Mouse (Mus musculus) hindbrain, postnatal 0 days (tissue): ENCODE results near the gene Pcolce. TPM values are rescaled to one million over a fixed set of nuclear protein-coding genes. Genes with fewer than 3 reads are reported as not detected.

Source experiments
- ATAC-seq: fragments of 200-750 bp; cut with Nextera tagmentation; 2 replicates; pipeline ENCODE4 v1.8.0; 2017; ENCODE audit warnings: mild to moderate bottlenecking, moderate TSS enrichment, moderate library complexity
- DNase-seq: peaks from one replicate; pipeline ENCODE4 v3.0.0-alpha.2; 2015; ENCODE audit warnings: low spot score
- H3K27ac ChIP-seq: fragments of 300-500 bp; sonication (generic); 2 replicates; pipeline ENCODE4 v1.5.1; 2014; ENCODE audit warnings: mild to moderate bottlenecking
- H3K27me3 ChIP-seq: fragments of 300-500 bp; sonication (generic); 2 replicates; pipeline ENCODE4 v1.6.1; 2014; ENCODE audit warnings: low read length, mixed read lengths; ENCODE audit not compliant: insufficient read depth
- H3K36me3 ChIP-seq: fragments of 300-500 bp; sonication (generic); 2 replicates; pipeline ENCODE4 v1.6.1; 2014; ENCODE audit warnings: low read length, mixed read lengths; ENCODE audit not compliant: insufficient read depth
- H3K4me1 ChIP-seq: fragments of 300-500 bp; sonication (generic); 2 replicates; pipeline ENCODE4 v1.6.1; 2014; ENCODE audit warnings: antibody characterized with exemption, low read length, mixed read lengths; ENCODE audit not compliant: insufficient read depth
- H3K4me2 ChIP-seq: fragments of 300-500 bp; sonication (generic); 2 replicates; pipeline ENCODE4 v1.6.1; 2014; ENCODE audit warnings: low read depth, mild to moderate bottlenecking, low read length, moderate library complexity, mixed read lengths
- H3K4me3 ChIP-seq: fragments of 300-500 bp; sonication (generic); 2 replicates; pipeline ENCODE4 v1.5.1; 2014; ENCODE audit warnings: low read length
- H3K9ac ChIP-seq: fragments of 300-500 bp; sonication (generic); replicated peaks from 2 replicates; pipeline ENCODE4 v1.6.1; 2014; ENCODE audit warnings: mild to moderate bottlenecking, low read length, moderate library complexity, mixed read lengths
- H3K9me3 ChIP-seq: fragments of 300-500 bp; sonication (generic); 2 replicates; pipeline ENCODE4 v1.6.1; 2016; ENCODE audit warnings: low read length, mixed read lengths
- CTCF ChIP-seq: IDR thresholded peaks from 2 replicates; pipeline ENCODE4 v1.5.1; 2016; ENCODE audit warnings: antibody characterized with exemption, control low read depth, low read depth
- WGBS: fragments of 180-500 bp; shearing (Covaris S2); extraction: QIAGEN DNeasy Blood & Tissue Kit; methylation state at CpG from one replicate; pipeline ENCODE4 v1.1.7; 2014; 5-methylcytosine and 5-hydroxymethylcytosine counted together
- polyA plus RNA-seq: library from polyadenylated mRNA; unstranded; fragments of >200 nt; fragmentation: Nextera tagmentation; extraction: Ambion mirVana; gene quantifications from 2 replicates; pipeline ENCODE4 v1.2.1, GENCODE M21; 2015
- total RNA-seq: library from RNA; depleted of rRNA; stranded (reverse); fragments of >200 nt; gene quantifications from 2 replicates; pipeline ENCODE4 v1.2.3, GENCODE M21; 2014

Gene Pcolce
- total and polyA plus RNA-seq, 2 experiments from 2014 or later = 22.0 to 26.2 TPM

- DNase-seq = no peak
- Histone ChIP-seq H3K4me3 (no peak overlapping the region), H3K27ac (peak overlapping the region; percentile 11; the same call in 1 of the 2 replicates)
Observed at GRCm38 (mm10) chr5:137649669-137650571, 36.3 kb upstream of the Pcolce start.

GRCm38 (mm10) chr5:137649251-137649650 lies 35.7 kb upstream of the Pcolce start:
- H3K27me3 ChIP-seq = peaks cover 17% of the 10 kb centered on the region
- peak overlapping the region; percentile 11; the same call in 1 of the 2 replicates for H3K27ac ChIP-seq
- H3K4me2 ChIP-seq = no peak overlapping the region
- TF ChIP-seq CTCF = no peak
- ATAC-seq = no peak
- peaks cover 5% of the 10 kb centered on the region; the same call in 1 of the 2 replicates for H3K4me1 ChIP-seq
- 26% methylated on average over 4 of the region's 4 CpGs for WGBS
- no peak for DNase-seq
- no peak overlapping the region for H3K9ac ChIP-seq
- H3K4me3 ChIP-seq = no peak overlapping the region
- peaks cover 7% of the 10 kb centered on the region; the same call in 1 of the 2 replicates for H3K36me3 ChIP-seq
- H3K9me3 ChIP-seq = no peaks in the 10 kb centered on the region

More at GRCm38 (mm10) chr5:137649669-137650571, 36.3 kb upstream of the Pcolce start:
- no peak for ATAC-seq
- 23% methylated on average over 18 of the region's 18 CpGs for WGBS
- H3K9me3 ChIP-seq = no peaks in the 10 kb centered on the region
- H3K9ac ChIP-seq = no peak overlapping the region
- no peak for TF ChIP-seq CTCF
- peaks cover 7% of the 10 kb centered on the region; the same call in 1 of the 2 replicates for H3K36me3 ChIP-seq
- H3K27me3 ChIP-seq = peaks cover 16% of the 10 kb centered on the region
- peak overlapping the region; percentile 24; the same call in 1 of the 2 replicates for H3K4me2 ChIP-seq
- H3K4me1 ChIP-seq = peaks cover 4% of the 10 kb centered on the region; the same call in 1 of the 2 replicates

- DNase-seq (peak; percentile 61), ATAC-seq (peak; percentile 63; the same call in 1 of the 2 replicates)
- peaks cover 17% of the 10 kb centered on the region for H3K27me3 ChIP-seq
- no peak for TF ChIP-seq CTCF
- WGBS = 75% methylated on average over 9 of the region's 9 CpGs
- H3K36me3 ChIP-seq = peaks cover 7% of the 10 kb centered on the region; the same call in 1 of the 2 replicates
- no peak overlapping the region; the same call in 1 of the 2 replicates for H3K27ac ChIP-seq
- no peak overlapping the region for H3K4me2 ChIP-seq
- H3K9me3 ChIP-seq = no peaks in the 10 kb centered on the region
- no peak overlapping the region for H3K4me3 ChIP-seq
- H3K4me1 ChIP-seq = peaks cover 5% of the 10 kb centered on the region; the same call in 1 of the 2 replicates
- H3K9ac ChIP-seq = no peak overlapping the region
Observed at GRCm38 (mm10) chr5:137647827-137648601, 34.4 kb upstream of the Pcolce start.

- Histone ChIP-seq H3K36me3 (no peaks in the 10 kb centered on the region), H3K9me3 (no peaks in the 10 kb centered on the region), H3K4me1 (peaks cover 5% of the 10 kb centered on the region; the same call in 1 of the 2 replicates), H3K27ac (no peak within 1 kb of the TSS), H3K9ac (no peak within 1 kb of the TSS), H3K27me3 (peaks cover 17% of the 10 kb centered on the region), H3K4me3 (peak within 1 kb of the TSS; percentile 18; the same call in 1 of the 2 replicates), H3K4me2 (peak within 1 kb of the TSS; percentile 43)
- TF ChIP-seq CTCF = no peak
- ATAC-seq = no peak
- no peak for DNase-seq
- 22% methylated on average over 11 of the region's 11 CpGs for WGBS
Observed at GRCm38 (mm10) chr5:137645652-137646091, 32.1 kb upstream of the Pcolce start, which contains the start of gene Irs3. Gene Irs3 (minus strand): TSS chr5:137645714.

GRCm38 (mm10) chr5:137645091-137645651 lies 31.6 kb upstream of the Pcolce start:
- Histone ChIP-seq H3K9me3 (no peaks in the 10 kb centered on the region), H3K9ac (no peak overlapping the region), H3K27me3 (peaks cover 17% of the 10 kb centered on the region), H3K4me1 (peaks cover 5% of the 10 kb centered on the region; the same call in 1 of the 2 replicates), H3K4me3 (peak overlapping the region; percentile 18; the same call in 1 of the 2 replicates), H3K36me3 (peaks cover 4% of the 10 kb centered on the region; the same call in 1 of the 2 replicates), H3K4me2 (peak overlapping the region; percentile 43), H3K27ac (no peak overlapping the region)
- no peak for TF ChIP-seq CTCF
- 4% methylated on average over 44 of the region's 44 CpGs for WGBS
- DNase-seq (peak; percentile 28), ATAC-seq (no peak)

DNA sequence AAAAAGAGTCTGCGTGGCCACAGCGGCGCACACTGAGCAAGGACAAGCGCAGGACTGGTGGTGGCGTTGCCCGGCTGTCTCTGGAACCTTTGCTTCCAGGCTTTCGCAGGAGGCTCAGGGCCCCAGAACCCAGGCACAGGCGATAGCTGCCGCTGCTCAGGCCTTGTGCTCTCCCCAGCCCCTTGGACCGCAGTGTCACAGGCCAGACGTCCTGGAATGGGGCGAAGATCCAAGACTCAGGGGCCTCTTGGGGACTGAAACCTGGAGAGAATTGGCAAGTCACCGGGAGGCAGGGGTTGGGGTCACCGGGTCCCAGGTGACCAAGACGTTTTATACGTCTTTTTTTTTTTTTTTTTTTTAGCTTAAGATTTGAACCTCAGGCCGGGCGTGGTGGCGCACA lies 30.9 kb upstream of the Pcolce start:
- Histone ChIP-seq H3K27ac (no peak overlapping the region), H3K9ac (no peak overlapping the region), H3K36me3 (peaks cover 11% of the 10 kb centered on the region; the same call in 1 of the 2 replicates), H3K4me3 (no peak overlapping the region), H3K4me2 (peak overlapping the region; percentile 43; the same call in 1 of the 2 replicates), H3K4me1 (peaks cover 5% of the 10 kb centered on the region; the same call in 1 of the 2 replicates), H3K27me3 (peaks cover 17% of the 10 kb centered on the region), H3K9me3 (no peaks in the 10 kb centered on the region)
- ATAC-seq = no peak
- WGBS = 39% methylated on average over 19 of the region's 19 CpGs
- no peak for DNase-seq
- no peak for TF ChIP-seq CTCF
